Mouse (Mus musculus) kidney, adult 2 months (tissue): ENCODE results near the gene Atp5j2.

ENCODE experiments used
- CTCF ChIP-seq: fragments of 200-500 bp; conservative IDR thresholded peaks from 2 replicates; pipeline ENCODE4 v1.5.1; 2011; ENCODE audit warnings: low read depth, mild to moderate bottlenecking, control low read depth, low read length, moderate library complexity, mixed read lengths; ENCODE audit not compliant: insufficient read depth, insufficient read length
- POLR2A ChIP-seq: fragments of 200-500 bp; IDR thresholded peaks from one replicate; pipeline ENCODE4 v1.6.1; 2011; ENCODE audit warnings: low read depth, low read length, control low read depth

- TF ChIP-seq POLR2A (no peak), CTCF (no peak)
Observed at GRCm38 (mm10) chr5:145231893-145232411, 40.1 kb upstream of the Atp5j2 start.
